Mouse (Mus musculus) hindbrain, embryonic 16.5 days (tissue): ENCODE results near the gene Cib4. TPM values are rescaled to one million over a fixed set of nuclear protein-coding genes. Genes with fewer than 3 reads are reported as not detected.
A peak's percentile ranks its signal among the peaks of the same experiment; 100 is the strongest.

Experiments used
- ATAC-seq: fragments of 200-750 bp; cut with Nextera tagmentation; 2 replicates; pipeline ENCODE4 v1.8.0; 2017; ENCODE audit warnings: moderate TSS enrichment, moderate library complexity
- H3K27ac ChIP-seq: fragments of 300-500 bp; sonication (generic); 2 replicates; pipeline ENCODE4 v1.5.1; 2014; ENCODE audit warnings: low read depth, mild to moderate bottlenecking, control low read depth, low read length, moderate library complexity
- H3K27me3 ChIP-seq: fragments of 300-500 bp; sonication (generic); replicated peaks from 2 replicates; pipeline ENCODE4 v1.6.1; 2014; ENCODE audit warnings: low read length; ENCODE audit not compliant: control insufficient read depth, insufficient read depth
- H3K36me3 ChIP-seq: fragments of 300-500 bp; sonication (generic); 2 replicates; pipeline ENCODE4 v1.6.1; 2014; ENCODE audit warnings: mild to moderate bottlenecking, low read length, moderate library complexity, mixed read lengths; ENCODE audit not compliant: control insufficient read depth, insufficient read depth
- H3K4me1 ChIP-seq: fragments of 300-500 bp; sonication (generic); 2 replicates; pipeline ENCODE4 v1.6.1; 2014; ENCODE audit warnings: low read depth, low read length; ENCODE audit not compliant: control insufficient read depth, insufficient read depth
- H3K4me2 ChIP-seq: fragments of 300-500 bp; sonication (generic); 2 replicates; pipeline ENCODE4 v1.6.1; 2014; ENCODE audit warnings: mild to moderate bottlenecking, low read length, control low read depth, moderate library complexity
- H3K4me3 ChIP-seq: fragments of 300-500 bp; sonication (generic); 2 replicates; pipeline ENCODE4 v1.5.1; 2014; ENCODE audit warnings: mild to moderate bottlenecking, low read length, control low read depth, moderate library complexity
- H3K9ac ChIP-seq: fragments of 300-500 bp; sonication (generic); 2 replicates; pipeline ENCODE4 v1.6.1; 2014; ENCODE audit warnings: low read depth, mild to moderate bottlenecking, control low read depth, low read length, moderate library complexity
- H3K9me3 ChIP-seq: fragments of 300-500 bp; sonication (generic); 2 replicates; pipeline ENCODE4 v1.6.1; 2014; ENCODE audit warnings: mild to moderate bottlenecking, low read length, moderate library complexity; ENCODE audit not compliant: control insufficient read depth
- WGBS: fragments of 180-500 bp; shearing (Covaris S2); extraction: QIAGEN DNeasy Blood & Tissue Kit; methylation state at CpG from one replicate; pipeline ENCODE4 v1.1.7; 2014; 5-methylcytosine and 5-hydroxymethylcytosine counted together
- polyA plus RNA-seq: library from polyadenylated mRNA; unstranded; fragments of >200 nt; fragmentation: Nextera tagmentation; extraction: Ambion mirVana; gene quantifications from 2 replicates; pipeline ENCODE4 v1.2.1, GENCODE M21; 2015

Cib4 gene
- polyA plus RNA-seq, 1 experiment from 2014 or later = not detected

GRCm38 (mm10) chr5:30552006-30552405 lies 6.4 kb upstream of the Cib4 start:
- H3K4me3 ChIP-seq = no peak overlapping the region
- no peaks in the 10 kb centered on the region for H3K27me3 ChIP-seq
- no peak overlapping the region for H3K4me2 ChIP-seq
- no peaks in the 10 kb centered on the region for H3K36me3 ChIP-seq
- WGBS = 84% methylated on average over 6 of the region's 6 CpGs
- H3K9me3 ChIP-seq = no peaks in the 10 kb centered on the region
- H3K4me1 ChIP-seq = no peaks in the 10 kb centered on the region; the same call in 1 of the 2 replicates
- no peak for ATAC-seq
- H3K27ac ChIP-seq = no peak overlapping the region
- no peak overlapping the region for H3K9ac ChIP-seq

- WGBS = 69% methylated on average over 8 of the region's 8 CpGs
- Histone ChIP-seq H3K36me3 (no peaks in the 10 kb centered on the region), H3K9ac (no peak overlapping the region), H3K4me1 (no peaks in the 10 kb centered on the region; the same call in 1 of the 2 replicates), H3K27ac (no peak overlapping the region), H3K4me3 (no peak overlapping the region), H3K9me3 (no peaks in the 10 kb centered on the region), H3K4me2 (no peak overlapping the region), H3K27me3 (no peaks in the 10 kb centered on the region)
- no peak for ATAC-seq
Observed at GRCm38 (mm10) chr5:30551022-30551638, 5.5 kb upstream of the Cib4 start.

- Histone ChIP-seq H3K4me1 (no peaks in the 10 kb centered on the region; the same call in 1 of the 2 replicates), H3K4me3 (no peak overlapping the region), H3K9ac (no peak overlapping the region), H3K27ac (no peak overlapping the region), H3K27me3 (no peaks in the 10 kb centered on the region), H3K4me2 (no peak overlapping the region), H3K36me3 (no peaks in the 10 kb centered on the region), H3K9me3 (no peaks in the 10 kb centered on the region)
- 61% methylated on average over 9 of the region's 9 CpGs for WGBS
- peak; percentile 63; the same call in 1 of the 2 replicates for ATAC-seq
Observed at GRCm38 (mm10) chr5:30550334-30551021, 4.8 kb upstream of the Cib4 start.

- H3K9me3 ChIP-seq = no peaks in the 10 kb centered on the region
- no peaks in the 10 kb centered on the region; the same call in 1 of the 2 replicates for H3K4me1 ChIP-seq
- 57% methylated on average over 2 of the region's 2 CpGs for WGBS
- no peaks in the 10 kb centered on the region for H3K36me3 ChIP-seq
- H3K9ac ChIP-seq = no peak overlapping the region
- no peak overlapping the region for H3K4me2 ChIP-seq
- no peak for ATAC-seq
- no peaks in the 10 kb centered on the region for H3K27me3 ChIP-seq
- no peak overlapping the region for H3K4me3 ChIP-seq
- H3K27ac ChIP-seq = no peak overlapping the region
Observed at GRCm38 (mm10) chr5:30548681-30549080, 3.0 kb upstream of the Cib4 start.

- ATAC-seq = no peak
- Histone ChIP-seq H3K4me2 (no peak overlapping the region), H3K36me3 (no peaks in the 10 kb centered on the region), H3K4me3 (no peak overlapping the region), H3K9ac (no peak overlapping the region), H3K27me3 (no peaks in the 10 kb centered on the region), H3K4me1 (no peaks in the 10 kb centered on the region), H3K27ac (no peak overlapping the region), H3K9me3 (no peaks in the 10 kb centered on the region)
- 55% methylated on average over 7 of the region's 7 CpGs for WGBS
Observed at GRCm38 (mm10) chr5:30536051-30536570, 9.5 kb downstream of the Cib4 start.

- no peak for ATAC-seq
- H3K4me3 ChIP-seq = no peak overlapping the region
- H3K9ac ChIP-seq = no peak overlapping the region
- no peaks in the 10 kb centered on the region for H3K4me1 ChIP-seq
- no peaks in the 10 kb centered on the region for H3K27me3 ChIP-seq
- no peaks in the 10 kb centered on the region for H3K9me3 ChIP-seq
- no peaks in the 10 kb centered on the region for H3K36me3 ChIP-seq
- WGBS = 72% methylated on average over 6 of the region's 6 CpGs
- H3K27ac ChIP-seq = no peak overlapping the region
- no peak overlapping the region for H3K4me2 ChIP-seq
Observed at GRCm38 (mm10) chr5:30534637-30535036, 11.0 kb downstream of the Cib4 start.

- Histone ChIP-seq H3K4me1 (peaks cover 5% of the 10 kb centered on the region), H3K9me3 (no peaks in the 10 kb centered on the region), H3K4me3 (no peak overlapping the region), H3K9ac (no peak overlapping the region), H3K27me3 (no peaks in the 10 kb centered on the region), H3K27ac (no peak overlapping the region), H3K4me2 (no peak overlapping the region), H3K36me3 (no peaks in the 10 kb centered on the region)
- no peak for ATAC-seq
- WGBS = 44% methylated on average over 4 of the region's 4 CpGs
Observed at GRCm38 (mm10) chr5:30528906-30529305, 16.7 kb downstream of the Cib4 start.

- Histone ChIP-seq H3K4me2 (no peak overlapping the region), H3K36me3 (no peaks in the 10 kb centered on the region), H3K9ac (no peak overlapping the region), H3K27me3 (no peaks in the 10 kb centered on the region), H3K4me1 (peaks cover 5% of the 10 kb centered on the region), H3K4me3 (no peak overlapping the region), H3K9me3 (no peaks in the 10 kb centered on the region), H3K27ac (no peak overlapping the region)
- 79% methylated on average over 5 of the region's 5 CpGs for WGBS
- no peak for ATAC-seq
Observed at GRCm38 (mm10) chr5:30527129-30527528, 18.5 kb downstream of the Cib4 start.
